Mouse (Mus musculus) ES-E14 (cell line): ENCODE measurements at regions not wholly inside any gene's neighbourhood (a gene's known extent, or its start where the extent isn't known, plus 50 kb on each side); places are given as distances from the start of the nearest gene placed in this dataset.

Experiments used
- CHD2 ChIP-seq: IDR thresholded peaks from 2 replicates; pipeline ENCODE4 v1.6.1; 2014; ENCODE audit warnings: mild to moderate bottlenecking, low read depth, low read length, inconsistent platforms
- HCFC1 ChIP-seq: IDR thresholded peaks from 2 replicates; pipeline ENCODE4 v1.6.1; 2012; ENCODE audit warnings: low read length, inconsistent platforms, borderline replicate concordance; ENCODE audit not compliant: insufficient read depth
- MAFK ChIP-seq: IDR thresholded peaks from 2 replicates; pipeline ENCODE4 v1.6.1; 2014; ENCODE audit warnings: mild to moderate bottlenecking, low read depth, low read length, inconsistent platforms; ENCODE audit not compliant: insufficient read depth
- ZC3H11A ChIP-seq: IDR thresholded peaks from 2 replicates; pipeline ENCODE4 v1.6.1; 2012; ENCODE audit warnings: low read depth, mild to moderate bottlenecking, inconsistent platforms, low read length, borderline replicate concordance
- ZNF384 ChIP-seq: IDR thresholded peaks from 2 replicates; pipeline ENCODE4 v1.6.1; 2012; ENCODE audit warnings: low read depth, low read length, inconsistent platforms

DNA sequence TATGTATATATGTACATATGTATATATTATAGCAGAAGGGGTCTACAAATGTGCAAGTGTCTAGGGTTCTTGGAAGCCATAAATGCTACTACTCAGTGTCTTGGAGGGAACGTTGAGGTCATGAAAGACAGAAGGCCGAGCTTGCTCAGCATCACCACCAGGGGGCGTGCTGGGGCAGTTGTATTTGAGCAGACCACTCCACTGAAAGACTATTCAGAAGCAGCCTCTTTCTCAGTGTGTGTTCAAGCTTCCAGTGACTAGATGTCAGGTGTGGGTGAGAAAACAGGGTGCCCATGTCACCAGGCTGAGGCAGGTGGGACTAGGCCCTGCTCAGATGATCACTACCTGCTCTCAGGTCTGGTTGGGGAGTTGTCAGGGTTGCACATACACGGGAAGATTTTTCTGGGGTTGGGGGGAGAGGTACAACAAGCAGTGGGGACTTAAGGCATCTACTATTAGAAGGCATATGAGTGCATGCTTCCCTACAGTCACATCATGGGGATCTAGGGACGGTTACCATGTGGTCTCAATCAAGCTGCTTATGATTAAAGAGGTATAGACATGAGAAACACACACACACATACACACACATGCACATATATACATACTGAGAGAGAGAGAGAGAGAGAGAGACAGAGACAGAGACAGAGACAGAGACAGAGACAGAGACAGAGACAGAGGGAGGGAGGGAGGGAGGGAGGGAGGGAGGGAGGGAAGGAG is 127.1 kb upstream of the Sash1 start:
- TF ChIP-seq ZC3H11A: peak; percentile 57; the same call in 1 of the 2 replicates
- TF ChIP-seq HCFC1: no peak
- no peak for TF ChIP-seq ZNF384
- no peak for TF ChIP-seq CHD2
- no peak for TF ChIP-seq MAFK
